Mouse (Mus musculus) myocyte (in vitro differentiated cells): ENCODE measurements at regions not wholly inside any gene's neighbourhood (a gene's known extent, or its start where the extent isn't known, plus 50 kb on each side); places are given as distances from the start of the nearest gene placed in this dataset.

Source experiments
- E2F4 ChIP-seq: IDR thresholded peaks from one replicate; pipeline ENCODE4 v1.6.1; 2011; ENCODE audit warnings: mild to moderate bottlenecking, control low read depth, moderate library complexity; ENCODE audit not compliant: insufficient read depth
- MAX ChIP-seq: IDR thresholded peaks from one replicate; pipeline ENCODE4 v1.6.1; 2011; ENCODE audit warnings: low read depth, mild to moderate bottlenecking, control low read depth
- MYOD1 ChIP-seq, 3 experiments: IDR thresholded peaks; one replicate each; pipeline ENCODE4 v1.6.1; 2011; ENCODE audit warnings: control low read depth in 2 of 3, low read depth in 2 of 3, mild to moderate bottlenecking in 2 of 3, moderate library complexity in 1 of 3; ENCODE audit not compliant: insufficient read length in 2 of 3, control insufficient read depth in 1 of 3
- MYOG ChIP-seq, 3 experiments: IDR thresholded peaks; one replicate each; pipeline ENCODE4 v1.6.1; 2011; ENCODE audit warnings: control low read depth in 2 of 3, low read depth in 2 of 3, mild to moderate bottlenecking in 2 of 3; ENCODE audit not compliant: insufficient read length in 2 of 3, control insufficient read depth in 1 of 3, insufficient read depth in 1 of 3
- POLR2A ChIP-seq: IDR thresholded peaks from one replicate; pipeline ENCODE4 v1.6.1; 2011; ENCODE audit warnings: low read depth, mild to moderate bottlenecking, control low read depth, moderate library complexity; ENCODE audit not compliant: insufficient read length
- POLR2AphosphoS2 ChIP-seq: IDR thresholded peaks from one replicate; pipeline ENCODE4 v1.6.1; 2011; ENCODE audit warnings: low read depth, control low read depth; ENCODE audit not compliant: insufficient read length
- REST ChIP-seq: IDR thresholded peaks from one replicate; pipeline ENCODE4 v1.6.1; 2011; ENCODE audit warnings: mild to moderate bottlenecking, control low read depth, moderate library complexity; ENCODE audit not compliant: insufficient read depth, insufficient read length
- SRF ChIP-seq: IDR thresholded peaks from one replicate; pipeline ENCODE4 v1.6.1; 2011; ENCODE audit warnings: low read depth; ENCODE audit not compliant: control insufficient read depth, insufficient read length
- TCF12 ChIP-seq: IDR thresholded peaks from one replicate; pipeline ENCODE4 v1.6.1; 2011; ENCODE audit warnings: mild to moderate bottlenecking, control low read depth; ENCODE audit not compliant: poor library complexity, insufficient read depth, severe bottlenecking
- TCF3 ChIP-seq: IDR thresholded peaks from one replicate; pipeline ENCODE4 v1.6.1; 2011; ENCODE audit warnings: low read depth, control low read depth; ENCODE audit not compliant: insufficient read length
- USF1 ChIP-seq: IDR thresholded peaks from one replicate; pipeline ENCODE4 v1.6.1; 2011; ENCODE audit warnings: low read depth, mild to moderate bottlenecking, control low read depth, moderate library complexity

GRCm38 (mm10) chr13:115606441-115606840 lies 504.7 kb upstream of the Itga1 start:
- TF ChIP-seq MAX = no peak
- no peak for TF ChIP-seq USF1
- no peak for TF ChIP-seq POLR2A
- no peak for TF ChIP-seq MYOD1 (IDR thresholded peaks at IDR 0.05; ENCODE audit: control insufficient read depth in 1 of 3, insufficient read length in 2 of 3, low read depth in 2 of 3)
- no peak for TF ChIP-seq TCF3
- TF ChIP-seq POLR2AphosphoS2 = no peak
- TF ChIP-seq MYOG (IDR thresholded peaks at IDR 0.05; ENCODE audit: control insufficient read depth in 1 of 3, insufficient read depth in 1 of 3, insufficient read length in 2 of 3, low read depth in 2 of 3) = no peak
- TF ChIP-seq TCF12 = no peak
- no peak for TF ChIP-seq E2F4
- TF ChIP-seq REST = no peak
- TF ChIP-seq SRF = no peak
